Mouse (Mus musculus) erythroblast, adult 5-6 weeks (primary cell): Measurements from ENCODE around the gene Hoxc12. TPM values are rescaled to one million over a fixed set of nuclear protein-coding genes. Genes with fewer than 3 reads are reported as not detected.
A peak's percentile ranks its signal among the peaks of the same experiment; 100 is the strongest.

Experiments used
- ATAC-seq: replicated peaks from 2 replicates; pipeline ENCODE4 v1.8.0; 2016; ENCODE audit warnings: moderate number of reproducible peaks, mild to moderate bottlenecking, moderate TSS enrichment, inconsistent platforms; ENCODE audit not compliant: poor library complexity, low FRiP score, severe bottlenecking
- total RNA-seq, 2 experiments: library from RNA; stranded (forward) in 1 of 2; stranded (reverse) in 1 of 2; fragments of 150-400 nt in 1 of 2; fragments of 200-764, 138-1000 nt in 1 of 2; gene quantifications; 2 replicates each; pipeline versions ENCODE4 v1.2.3 to v1.2.4; 2015 to 2017; ENCODE audit warnings: low replicate concordance in 2 of 2

Gene Hoxc12
- total RNA-seq, 2 experiments from 2014 or later, result not detected

- ATAC-seq, result no peak
Measured at GRCm38 (mm10) chr15:102978615-102979515, 42.3 kb downstream of the Hoxc12 start.

- ATAC-seq, result no peak
Measured at GRCm38 (mm10) chr15:102979936-102980335, 43.4 kb downstream of the Hoxc12 start.

GRCm38 (mm10) chr15:102980352-102980751 lies 43.8 kb downstream of the Hoxc12 start:
- ATAC-seq, result no peak

GRCm38 (mm10) chr15:102980912-102981311 lies 44.4 kb downstream of the Hoxc12 start:
- ATAC-seq, result no peak

GRCm38 (mm10) chr15:102981379-102982288 lies 45.1 kb downstream of the Hoxc12 start:
- ATAC-seq, result no peak

GRCm38 (mm10) chr15:102983716-102984115 lies 47.2 kb downstream of the Hoxc12 start:
- no peak for ATAC-seq

GRCm38 (mm10) chr15:102984521-102984920 lies 48.0 kb downstream of the Hoxc12 start:
- ATAC-seq, result no peak

GRCm38 (mm10) chr15:102984925-102985324 lies 48.4 kb downstream of the Hoxc12 start:
- no peak for ATAC-seq

- ATAC-seq, result peak; percentile 70
Measured at GRCm38 (mm10) chr15:102987124-102987833, 50.7 kb downstream of the Hoxc12 start.

GRCm38 (mm10) chr15:102988078-102988477 lies 51.5 kb downstream of the Hoxc12 start:
- ATAC-seq, result no peak

Other genes starting within 250 kb of the Hoxc12 start
- 122 and 194 TPM in 2 replicates for gene Calcoco1, start 214.6 kb upstream of the Hoxc12 start, total RNA-seq (2015; ENCODE audit: low replicate concordance)
- 216 and 452 TPM in 2 replicates for gene Calcoco1, start 214.6 kb upstream of the Hoxc12 start, total RNA-seq (2017; ENCODE audit: low replicate concordance)
- gene Hoxc13, start 15.7 kb upstream of the Hoxc12 start, total RNA-seq (2015; ENCODE audit: low replicate concordance), result not detected in 2 replicates
- gene Hoxc13, start 15.7 kb upstream of the Hoxc12 start, total RNA-seq (2017; ENCODE audit: low replicate concordance), result not detected in 2 replicates
- gene Hoxc11, start 17.7 kb downstream of the Hoxc12 start, total RNA-seq (2015; ENCODE audit: low replicate concordance), result not detected in 2 replicates
- not detected in 2 replicates for gene Hoxc11, start 17.7 kb downstream of the Hoxc12 start, total RNA-seq (2017; ENCODE audit: low replicate concordance)
- not detected in 2 replicates for gene Hoxc10, start 30.0 kb downstream of the Hoxc12 start, total RNA-seq (2015; ENCODE audit: low replicate concordance)
- gene Hoxc10, start 30.0 kb downstream of the Hoxc12 start, total RNA-seq (2017; ENCODE audit: low replicate concordance), result not detected in 2 replicates
- gene Hoxc5, start 30.7 kb downstream of the Hoxc12 start, total RNA-seq (2015; ENCODE audit: low replicate concordance), result not detected in 2 replicates
- not detected in 2 replicates for gene Hoxc5, start 30.7 kb downstream of the Hoxc12 start, total RNA-seq (2017; ENCODE audit: low replicate concordance)
- not detected in 2 replicates for gene Hoxc9, start 39.7 kb downstream of the Hoxc12 start, total RNA-seq (2015; ENCODE audit: low replicate concordance)
- not detected in 2 replicates for gene Hoxc9, start 39.7 kb downstream of the Hoxc12 start, total RNA-seq (2017; ENCODE audit: low replicate concordance)
- not detected in 2 replicates for gene Hoxc8, start 53.9 kb downstream of the Hoxc12 start, total RNA-seq (2015; ENCODE audit: low replicate concordance)
- not detected in 2 replicates for gene Hoxc8, start 53.9 kb downstream of the Hoxc12 start, total RNA-seq (2017; ENCODE audit: low replicate concordance)
- gene Hoxc6, start 61.5 kb downstream of the Hoxc12 start, total RNA-seq (2015; ENCODE audit: low replicate concordance), result not detected in 2 replicates
- gene Hoxc6, start 61.5 kb downstream of the Hoxc12 start, total RNA-seq (2017; ENCODE audit: low replicate concordance), result not detected in 2 replicates
- gene Hoxc4, start 82.2 kb downstream of the Hoxc12 start, total RNA-seq (2015; ENCODE audit: low replicate concordance), result not detected in 2 replicates
- not detected in 2 replicates for gene Hoxc4, start 82.2 kb downstream of the Hoxc12 start, total RNA-seq (2017; ENCODE audit: low replicate concordance)
- 1.5 TPM in 1 of 2 replicates, not detected in the other for gene Smug1, start 230.3 kb downstream of the Hoxc12 start, total RNA-seq (2015; ENCODE audit: low replicate concordance)
- 0.70 and 1.0 TPM in 2 replicates for gene Smug1, start 230.3 kb downstream of the Hoxc12 start, total RNA-seq (2017; ENCODE audit: low replicate concordance)